Mouse (Mus musculus) CD4-positive, CD25-positive, alpha-beta regulatory T cell, adult 2 months (primary cell): Measurements from ENCODE around the gene Men1.
A peak's percentile ranks its signal among the peaks of the same experiment; 100 is the strongest.
"Not testable (repeated sequence)": the region's sequence is repeated elsewhere in the genome, so short reads cannot be mapped to it uniquely, and the experiment has no call there.

Source experiments
- DNase-seq: peaks from one replicate; pipeline ENCODE4 v3.0.0-alpha.2; 2012; ENCODE audit warnings: low read depth, low spot score

Gene Men1

GRCm38 (mm10) chr19:6334673-6335457, at the start of gene Men1:
Gene Men1, plus strand, starts transcription at chr19:6334979.
- DNase-seq: peak; percentile 93

- DNase-seq: no peak
Observed at GRCm38 (mm10) chr19:6285226-6285625, 49.6 kb upstream of the Men1 start.

- DNase-seq: no peak
Observed at GRCm38 (mm10) chr19:6285632-6286433, 48.9 kb upstream of the Men1 start.

GRCm38 (mm10) chr19:6286434-6287401, 48.1 kb upstream of the Men1 start:
- DNase-seq: no peak

- DNase-seq: no peak
Observed at GRCm38 (mm10) chr19:6288236-6288894, 46.4 kb upstream of the Men1 start.

- no peak for DNase-seq
Observed at GRCm38 (mm10) chr19:6289696-6290238, 45.0 kb upstream of the Men1 start.

- not testable (repeated sequence) for DNase-seq
Observed at GRCm38 (mm10) chr19:6290720-6291116, 44.1 kb upstream of the Men1 start.

GRCm38 (mm10) chr19:6291117-6291781, 43.5 kb upstream of the Men1 start:
- no peak for DNase-seq

GRCm38 (mm10) chr19:6292262-6292661, 42.5 kb upstream of the Men1 start:
- DNase-seq: no peak

- no peak for DNase-seq
Observed at GRCm38 (mm10) chr19:6294301-6294700, 40.5 kb upstream of the Men1 start.

GRCm38 (mm10) chr19:6296551-6297210, 38.1 kb upstream of the Men1 start:
- DNase-seq: no peak

GRCm38 (mm10) chr19:6297641-6298040, 37.1 kb upstream of the Men1 start:
- peak; percentile 58 for DNase-seq

- DNase-seq: no peak
Observed at GRCm38 (mm10) chr19:6299003-6299402, 35.8 kb upstream of the Men1 start.

GRCm38 (mm10) chr19:6299450-6300267, 35.1 kb upstream of the Men1 start:
- DNase-seq: no peak

GRCm38 (mm10) chr19:6300402-6300841, 34.4 kb upstream of the Men1 start:
- DNase-seq: no peak

- no peak for DNase-seq
Observed at GRCm38 (mm10) chr19:6302114-6302513, 32.7 kb upstream of the Men1 start.

- no peak for DNase-seq
Observed at GRCm38 (mm10) chr19:6302522-6302921, 32.3 kb upstream of the Men1 start.

- no peak for DNase-seq
Observed at GRCm38 (mm10) chr19:6303831-6304230, 30.9 kb upstream of the Men1 start.
